Mouse (Mus musculus): Measurements from ENCODE around the gene Evx2. TPM values are rescaled to one million over a fixed set of nuclear protein-coding genes. Genes with fewer than 3 reads are reported as not detected.

Gene Evx2
- not detected in 2 replicates for total RNA-seq (2015)
- not detected in 2 replicates for total RNA-seq (2017)

GRCm38 (mm10) chr2:74659507-74660005 lies at the start of gene Evx2:
Gene Evx2 (minus strand): TSS chr2:74659557.
- no peak for ATAC-seq (ENCODE audit: poor library complexity, severe bottlenecking)

GRCm38 (mm10) chr2:74708676-74709075 lies 49.3 kb upstream of the Evx2 start:
- no peak for ATAC-seq (ENCODE audit: poor library complexity, severe bottlenecking)

GRCm38 (mm10) chr2:74707599-74707998 lies 48.2 kb upstream of the Evx2 start:
- ATAC-seq (ENCODE audit: poor library complexity, severe bottlenecking) = no peak

- ATAC-seq (ENCODE audit: poor library complexity, severe bottlenecking) = no peak
These were observed 47.1 kb upstream of the Evx2 start for GRCm38 (mm10) chr2:74706393-74706960.

- ATAC-seq (ENCODE audit: poor library complexity, severe bottlenecking) = no peak
These were observed 46.2 kb upstream of the Evx2 start for GRCm38 (mm10) chr2:74705467-74706089.

GRCm38 (mm10) chr2:74704999-74705466 lies 45.7 kb upstream of the Evx2 start:
- no peak for ATAC-seq (ENCODE audit: poor library complexity, severe bottlenecking)

- ATAC-seq (ENCODE audit: poor library complexity, severe bottlenecking) = no peak
These were observed 45.1 kb upstream of the Evx2 start, which contains the start of gene Hoxd8 for GRCm38 (mm10) chr2:74704393-74704998. Gene Hoxd8 (plus strand): TSS chr2:74704615.

GRCm38 (mm10) chr2:74703720-74704392 lies 44.5 kb upstream of the Evx2 start:
- no peak for ATAC-seq (ENCODE audit: poor library complexity, severe bottlenecking)

- no peak for ATAC-seq (ENCODE audit: poor library complexity, severe bottlenecking)
These were observed 44.0 kb upstream of the Evx2 start for GRCm38 (mm10) chr2:74703317-74703716.

- ATAC-seq (ENCODE audit: poor library complexity, severe bottlenecking) = no peak
These were observed 43.5 kb upstream of the Evx2 start for GRCm38 (mm10) chr2:74702820-74703219.

GRCm38 (mm10) chr2:74701949-74702819 lies 42.8 kb upstream of the Evx2 start:
- ATAC-seq (ENCODE audit: poor library complexity, severe bottlenecking) = no peak

- ATAC-seq (ENCODE audit: poor library complexity, severe bottlenecking) = no peak
These were observed 41.3 kb upstream of the Evx2 start for GRCm38 (mm10) chr2:74700546-74701112.

- no peak for ATAC-seq (ENCODE audit: poor library complexity, severe bottlenecking)
These were observed 40.5 kb upstream of the Evx2 start for GRCm38 (mm10) chr2:74699664-74700545.

- no peak for ATAC-seq (ENCODE audit: poor library complexity, severe bottlenecking)
These were observed 39.7 kb upstream of the Evx2 start for GRCm38 (mm10) chr2:74699053-74699430.

GRCm38 (mm10) chr2:74698201-74699052 lies 39.1 kb upstream of the Evx2 start:
- no peak for ATAC-seq (ENCODE audit: poor library complexity, severe bottlenecking)

- ATAC-seq (ENCODE audit: poor library complexity, severe bottlenecking) = no peak
These were observed 38.3 kb upstream of the Evx2 start, which contains the start of gene Hoxd9 for GRCm38 (mm10) chr2:74697567-74698121. Gene Hoxd9 (plus strand): TSS chr2:74697727.

- ATAC-seq (ENCODE audit: poor library complexity, severe bottlenecking) = no peak
These were observed 37.3 kb upstream of the Evx2 start for GRCm38 (mm10) chr2:74696442-74697335.

All from megakaryocyte, adult 5-6 weeks (primary cell).